Mouse (Mus musculus): Measurements from ENCODE around the gene Zfp526.

Zfp526 gene

DNA sequence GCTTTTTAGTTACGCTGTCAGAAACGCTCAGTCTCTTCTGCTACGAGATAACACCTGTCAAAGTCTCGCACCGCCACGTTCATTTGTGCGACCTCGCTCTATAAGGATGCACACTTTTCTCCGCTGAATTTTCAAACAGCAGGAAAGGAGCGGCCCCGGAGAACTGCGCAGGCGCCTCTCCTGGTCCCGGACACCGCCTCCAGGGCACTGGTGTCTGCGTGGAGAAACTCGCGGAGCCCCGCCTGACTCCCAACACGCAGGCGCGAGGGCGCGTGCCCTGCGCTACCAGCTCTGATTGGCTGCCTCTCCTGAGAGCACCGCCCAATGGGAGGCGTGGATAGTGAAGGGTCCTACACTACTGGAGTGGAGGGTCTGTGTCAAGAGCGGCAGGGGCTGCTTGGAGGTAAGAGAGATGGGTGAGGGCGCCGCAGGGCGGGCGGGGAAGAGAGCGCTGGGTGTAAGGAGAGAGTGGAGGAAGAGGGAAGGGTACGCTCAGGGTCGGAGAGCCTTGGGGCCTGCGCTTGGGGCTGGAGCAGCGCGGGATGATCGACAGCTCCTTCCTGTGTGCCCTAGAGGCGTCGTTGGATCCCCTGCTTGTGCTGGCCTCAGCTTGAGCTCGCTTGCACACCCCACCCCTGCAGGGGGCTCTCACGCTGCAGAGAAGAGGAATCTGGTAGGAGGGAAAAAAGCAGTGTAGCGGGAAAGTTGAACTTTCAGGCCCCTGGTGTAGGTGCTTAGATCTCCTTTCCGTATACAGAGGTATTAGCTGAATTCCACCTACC, at the start of gene Zfp526:
Gene Zfp526 (plus strand): TSS at position 324 of the 782 bp plus-strand sequence.
- DNase-seq: peak; percentile 97

DNA sequence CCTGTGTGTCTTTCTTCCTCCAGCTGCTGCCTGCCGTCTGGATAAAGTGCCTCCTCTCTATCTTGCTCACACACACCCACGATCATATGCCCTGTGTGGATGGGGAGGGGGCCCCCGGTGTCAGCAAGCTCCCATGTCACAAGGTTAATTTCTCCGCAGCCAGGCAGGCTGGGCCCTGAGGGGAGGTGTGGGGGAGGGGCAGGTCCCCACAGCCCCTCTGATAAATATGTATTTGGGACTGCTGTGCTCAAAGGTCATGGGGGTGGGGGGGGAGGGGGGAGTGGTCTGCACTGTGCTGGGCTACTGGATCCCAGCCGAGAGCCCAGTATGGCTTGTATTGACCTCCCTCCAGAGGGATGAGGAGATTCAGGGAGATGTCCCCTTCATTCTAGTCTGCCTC, 48.6 kb upstream of the Zfp526 start:
- no peak for DNase-seq

DNA sequence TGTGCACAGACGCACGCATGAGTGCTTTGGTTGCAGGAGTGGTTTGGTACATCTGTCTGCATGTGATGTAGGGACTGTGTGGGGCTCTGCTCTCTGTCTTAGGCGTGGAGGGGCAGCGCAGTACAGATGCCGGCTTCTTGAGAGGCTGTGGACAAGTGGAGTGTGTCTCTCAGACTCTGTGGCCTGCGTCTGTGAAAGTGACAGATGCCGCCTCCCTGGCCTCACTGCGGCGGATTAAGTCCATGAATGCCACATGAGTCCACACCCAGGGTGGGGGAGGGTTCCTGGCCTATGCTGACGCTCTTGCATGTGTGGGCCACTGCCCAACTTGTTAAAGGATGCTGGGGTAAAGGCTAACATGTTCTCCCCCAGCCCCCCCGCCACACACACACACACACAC, 46.9 kb upstream of the Zfp526 start:
- DNase-seq: no peak

DNA sequence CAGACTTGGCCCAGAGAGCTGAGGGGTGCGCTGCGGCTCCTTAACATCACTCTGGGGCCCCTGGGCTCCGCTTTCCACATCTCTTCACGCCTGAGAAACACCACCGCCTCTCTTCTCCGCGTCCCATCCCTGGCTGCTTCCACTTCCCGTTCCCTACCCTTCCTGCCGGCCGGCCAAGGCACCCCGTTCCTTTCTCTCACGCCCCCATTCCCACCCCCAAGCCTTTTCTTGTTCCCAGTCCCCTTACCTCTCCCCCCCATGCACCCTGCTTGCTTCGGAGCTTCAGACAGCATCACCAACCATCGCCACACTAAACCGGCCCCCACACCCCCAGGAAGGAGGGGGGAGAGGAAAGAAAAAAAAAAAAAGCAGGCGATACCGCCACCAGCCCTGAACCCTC, 42.9 kb upstream of the Zfp526 start:
- peak; percentile 53 for DNase-seq

DNA sequence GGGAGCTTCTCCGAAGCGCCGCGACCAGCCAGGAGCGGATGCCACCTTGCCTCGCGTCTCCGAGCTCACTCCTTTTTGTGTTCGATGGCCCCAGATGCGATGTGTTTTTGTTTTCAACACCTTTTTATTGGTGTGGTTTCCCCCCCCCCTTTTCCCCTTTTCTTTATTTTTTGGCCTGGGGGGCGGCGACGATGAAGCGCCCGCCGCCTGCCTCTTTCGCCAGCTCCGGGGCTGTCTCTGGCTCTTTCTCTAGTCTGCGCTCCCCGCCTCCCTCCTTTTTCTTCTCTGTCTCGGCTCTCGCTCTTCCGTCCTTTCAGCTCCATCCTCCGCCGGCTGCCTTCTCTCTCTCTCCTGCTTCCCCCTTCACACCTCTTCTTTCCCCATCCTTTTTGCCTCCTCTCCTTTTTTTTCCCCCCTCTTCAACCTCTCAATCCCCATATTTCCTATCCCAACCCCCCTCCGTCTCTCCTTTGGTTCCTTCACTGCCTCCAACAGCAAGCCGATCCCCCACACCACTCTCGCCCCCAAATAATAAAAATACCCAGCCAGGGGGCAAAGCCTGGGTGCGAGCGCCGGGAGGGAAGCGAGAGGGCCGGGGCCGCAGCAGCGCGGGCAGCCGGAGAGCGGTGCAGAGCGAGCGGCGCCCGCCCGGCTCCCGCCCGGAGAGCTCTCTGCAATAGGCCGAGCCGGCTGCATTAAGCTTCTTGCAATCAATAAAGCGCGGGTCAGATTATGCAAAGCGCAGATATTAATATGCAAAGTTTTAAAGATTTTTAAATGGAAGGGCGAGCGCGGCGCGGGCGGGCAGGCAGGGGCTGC, 42.2 kb upstream of the Zfp526 start:
- peak; percentile 59 for DNase-seq

DNA sequence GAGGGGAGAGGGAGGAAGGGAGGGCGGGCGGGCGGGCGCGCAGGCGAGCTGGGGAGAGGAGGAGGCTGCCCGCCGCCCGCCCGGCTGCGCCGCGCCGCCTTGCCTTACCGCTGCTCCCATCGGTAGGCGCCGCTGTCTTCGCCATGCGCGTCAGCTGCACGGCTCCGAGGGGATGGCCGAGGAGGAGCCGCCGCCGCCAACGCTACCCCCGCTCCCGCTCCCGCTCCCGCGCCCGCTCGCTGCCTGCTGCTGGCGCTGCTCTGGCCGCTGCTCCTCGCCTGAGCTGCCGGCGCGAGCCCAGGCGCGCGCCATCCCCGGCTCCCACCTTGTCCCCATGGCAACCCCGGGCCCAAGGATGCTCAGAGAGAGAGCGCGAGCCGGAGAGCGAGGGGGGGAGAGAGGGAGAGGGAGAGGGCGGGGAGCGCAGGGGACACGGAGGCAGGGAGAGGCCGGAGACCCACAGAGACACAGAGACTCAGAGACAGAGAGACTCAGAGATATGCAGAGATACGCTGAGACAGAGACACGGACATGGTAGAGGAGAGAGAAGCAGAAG, 41.5 kb upstream of the Zfp526 start, which contains the start of gene Pou2f2:
Gene Pou2f2 (minus strand): TSS at position 121 of the 556 bp plus-strand sequence.
- DNase-seq: peak; percentile 82

DNA sequence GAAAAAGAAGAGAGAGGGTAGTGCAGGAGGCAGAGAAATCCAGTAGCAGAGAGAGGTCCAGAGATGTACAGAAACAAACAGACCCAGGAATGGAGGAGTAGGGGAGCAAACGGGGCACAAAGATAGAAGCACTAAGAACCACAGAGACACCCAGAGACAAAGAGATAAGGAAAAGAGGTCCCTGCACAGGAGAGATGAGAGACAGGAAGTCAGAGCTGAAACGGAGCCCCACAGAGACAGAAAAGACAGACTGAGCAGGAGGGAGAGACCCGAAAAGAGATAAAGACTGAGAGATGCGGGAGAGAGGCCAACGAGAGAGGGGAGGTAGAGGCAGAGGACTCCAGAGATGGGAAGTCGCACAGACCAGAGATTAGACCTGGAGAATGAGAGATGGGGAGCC, 40.7 kb upstream of the Zfp526 start:
- DNase-seq: peak; percentile 37

DNA sequence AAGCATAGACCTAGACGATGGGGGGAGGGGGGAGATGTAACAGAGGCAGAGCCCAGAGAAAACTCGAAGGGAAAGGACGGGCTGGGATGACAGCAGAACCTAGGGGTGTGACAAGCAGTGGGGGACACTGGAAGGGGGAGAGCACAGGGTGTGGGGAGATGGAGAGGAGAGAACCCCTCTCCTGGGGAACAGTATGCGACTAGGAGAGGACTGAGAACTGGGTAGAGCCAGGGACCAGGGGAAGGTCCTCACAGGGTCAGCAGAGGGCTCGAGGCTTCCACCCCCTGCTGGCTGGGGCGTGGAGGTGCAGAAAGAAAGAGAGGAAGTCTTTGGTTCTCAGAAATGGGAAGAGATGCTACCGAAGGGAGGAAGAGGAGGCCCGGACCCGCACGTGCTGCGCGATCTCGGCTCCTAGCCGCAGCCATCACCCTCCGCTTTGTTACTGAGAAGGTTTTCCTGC, 39.9 kb upstream of the Zfp526 start:
- peak; percentile 61 for DNase-seq

DNA sequence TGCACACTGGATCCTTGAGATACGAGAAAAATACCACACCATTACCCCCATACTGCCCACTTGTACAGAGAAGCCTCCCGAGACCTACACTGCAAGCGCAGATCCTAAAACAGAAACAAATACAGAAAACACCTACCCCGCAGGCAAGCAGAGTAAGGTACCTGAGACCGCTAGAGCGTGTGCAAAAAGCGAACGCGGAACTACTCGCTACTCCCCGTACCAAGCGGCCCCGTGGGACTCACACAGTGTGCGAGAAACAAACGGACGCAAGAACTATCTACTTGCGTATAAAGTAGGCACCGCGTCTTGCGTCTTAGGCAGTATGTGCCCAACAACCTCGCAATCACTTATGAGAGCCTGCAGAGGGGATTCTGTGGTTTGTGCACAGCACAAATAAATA, 39.4 kb upstream of the Zfp526 start:
- no peak for DNase-seq

DNA sequence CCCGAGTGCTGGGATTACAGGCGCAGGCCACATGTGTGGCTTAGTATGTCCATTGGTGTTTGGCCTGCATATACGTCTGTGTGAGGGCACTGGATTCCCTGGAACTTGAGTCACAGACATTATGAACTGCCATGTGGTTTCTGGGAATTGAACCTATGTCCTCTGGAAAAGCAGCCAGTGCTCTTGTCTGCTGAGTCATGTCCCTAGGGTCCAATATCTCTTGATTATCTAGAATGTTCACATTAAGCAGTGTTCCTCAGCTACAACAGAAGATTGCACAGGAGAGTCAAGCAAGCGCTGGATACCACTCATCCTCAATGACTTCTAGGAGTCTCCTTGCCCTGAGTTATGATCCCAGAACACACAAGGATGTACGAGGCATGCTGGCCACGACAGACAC, 37.1 kb upstream of the Zfp526 start:
- no peak for DNase-seq

DNA sequence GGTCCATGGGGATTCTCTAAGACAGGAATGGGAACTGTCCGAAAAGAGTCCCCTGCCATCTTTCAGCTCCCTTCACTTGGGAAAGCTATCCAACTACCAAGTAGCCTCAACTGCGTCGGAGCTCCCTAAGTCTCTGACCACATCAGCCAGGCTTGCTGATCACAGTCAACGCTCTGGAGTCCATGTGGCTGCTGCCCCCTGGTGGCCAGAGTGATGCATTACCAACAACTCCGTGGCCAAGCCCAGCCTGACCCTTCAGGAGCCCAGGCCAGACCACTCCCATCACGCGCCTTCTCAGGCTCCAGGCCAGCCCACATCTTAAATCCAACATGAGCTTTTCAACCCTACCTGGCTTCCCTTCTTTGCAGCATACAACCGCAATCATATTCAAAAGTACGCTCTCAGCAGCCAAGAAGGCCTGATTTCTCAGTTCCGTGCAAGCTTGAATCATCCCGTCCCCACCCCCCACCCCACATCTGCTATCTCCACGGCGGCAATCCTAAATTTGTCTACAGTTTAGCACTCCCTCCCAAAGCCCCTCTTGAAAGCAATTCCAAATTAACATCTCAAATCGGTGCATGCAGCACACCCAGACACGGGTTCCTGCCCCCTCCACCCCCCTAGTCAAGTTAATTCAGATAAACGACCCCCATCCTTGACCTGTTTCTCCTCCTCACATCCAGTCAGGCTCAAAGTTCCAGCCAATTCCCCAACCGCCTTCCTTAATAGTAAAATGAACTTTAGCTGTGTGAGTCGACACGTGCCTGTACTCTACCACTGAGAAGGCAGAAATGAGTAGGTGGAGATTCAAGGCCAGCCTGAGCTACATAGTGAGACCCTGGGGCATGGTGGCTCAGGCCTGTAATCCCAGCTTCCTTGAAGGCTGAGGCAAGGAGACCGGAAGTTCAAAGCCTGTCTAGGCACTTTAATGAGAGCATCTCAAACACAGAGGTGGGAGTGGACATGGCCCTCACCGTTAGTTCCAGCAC, 33.3 kb upstream of the Zfp526 start:
- DNase-seq: peak; percentile 91

DNA sequence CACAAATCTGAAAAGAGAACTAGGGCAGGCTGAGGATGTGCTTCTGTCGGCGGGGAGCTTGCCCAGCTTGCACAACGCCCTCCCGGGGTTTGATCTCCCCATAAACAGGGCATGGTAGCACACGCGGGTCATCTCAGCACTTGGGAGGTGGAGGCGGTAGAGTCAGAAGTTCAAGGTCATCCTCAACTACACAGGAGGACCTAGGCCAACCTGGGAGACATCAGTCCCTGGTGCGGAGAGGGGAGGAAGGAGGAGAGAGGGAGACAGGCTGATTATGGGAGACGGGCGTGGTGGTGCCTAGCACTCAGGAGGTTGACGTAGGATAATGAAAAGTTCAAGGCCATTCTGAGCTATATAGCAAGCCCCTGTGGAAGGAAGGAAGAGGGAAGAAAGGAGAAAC, 30.4 kb upstream of the Zfp526 start:
- no peak for DNase-seq

DNA sequence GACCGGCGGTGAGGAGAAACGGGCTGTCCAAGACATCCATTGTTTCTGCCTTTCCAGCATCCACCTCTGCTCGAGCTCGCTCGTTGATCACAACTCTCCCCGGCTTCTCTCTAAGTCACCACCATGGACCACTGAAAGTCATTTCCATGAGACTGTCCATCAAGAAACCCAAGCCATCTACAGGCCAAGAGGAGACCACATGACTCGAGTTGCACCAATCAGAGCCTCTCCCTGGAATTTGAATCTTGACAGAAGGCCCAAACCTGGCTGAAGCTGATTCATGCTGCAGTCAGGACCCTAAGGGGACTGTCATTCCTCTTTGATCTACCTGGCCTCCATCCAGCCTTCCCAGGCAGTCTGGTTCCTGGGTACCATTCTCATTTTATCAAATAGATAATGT, 29.1 kb upstream of the Zfp526 start:
- no peak for DNase-seq

DNA sequence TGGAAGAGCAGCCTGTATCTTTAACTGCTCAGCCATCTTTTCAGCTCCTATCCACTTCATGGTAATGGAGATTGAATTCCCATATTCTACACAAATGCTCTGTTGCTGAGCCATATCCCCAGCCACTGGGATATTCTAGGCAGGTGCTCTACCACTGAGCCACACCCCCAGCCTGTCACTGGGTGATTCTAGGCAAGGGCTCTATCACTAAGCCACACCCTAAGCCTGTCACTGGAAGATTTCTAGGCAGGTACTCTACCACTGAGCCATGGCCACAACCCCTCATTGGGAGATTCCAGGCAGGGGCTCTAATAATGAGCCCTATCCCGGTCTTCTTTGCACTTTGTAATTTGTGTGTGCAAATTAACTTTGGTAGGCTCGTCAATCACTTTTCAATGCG, 26.1 kb upstream of the Zfp526 start:
- no peak for DNase-seq

DNA sequence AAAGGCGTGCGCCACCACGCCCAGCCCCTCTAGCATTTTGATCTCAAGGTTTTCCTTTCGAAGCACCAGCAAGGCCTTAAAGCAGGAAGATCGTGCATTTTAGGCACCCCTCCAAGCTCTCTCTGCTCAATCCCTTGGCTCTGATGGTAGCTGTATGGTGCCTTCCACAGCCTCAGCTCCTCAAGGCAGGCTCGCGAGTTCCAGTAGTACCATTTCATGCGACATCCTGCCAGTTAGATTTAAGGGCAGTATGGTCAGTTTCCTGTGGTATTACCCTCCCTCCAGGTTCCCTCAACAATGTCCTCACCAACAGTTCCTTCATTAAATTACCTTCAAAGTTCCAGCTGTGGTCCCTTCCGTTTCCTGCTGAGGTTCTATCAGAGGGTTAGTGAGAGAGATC, 25.1 kb upstream of the Zfp526 start:
- DNase-seq: no peak

DNA sequence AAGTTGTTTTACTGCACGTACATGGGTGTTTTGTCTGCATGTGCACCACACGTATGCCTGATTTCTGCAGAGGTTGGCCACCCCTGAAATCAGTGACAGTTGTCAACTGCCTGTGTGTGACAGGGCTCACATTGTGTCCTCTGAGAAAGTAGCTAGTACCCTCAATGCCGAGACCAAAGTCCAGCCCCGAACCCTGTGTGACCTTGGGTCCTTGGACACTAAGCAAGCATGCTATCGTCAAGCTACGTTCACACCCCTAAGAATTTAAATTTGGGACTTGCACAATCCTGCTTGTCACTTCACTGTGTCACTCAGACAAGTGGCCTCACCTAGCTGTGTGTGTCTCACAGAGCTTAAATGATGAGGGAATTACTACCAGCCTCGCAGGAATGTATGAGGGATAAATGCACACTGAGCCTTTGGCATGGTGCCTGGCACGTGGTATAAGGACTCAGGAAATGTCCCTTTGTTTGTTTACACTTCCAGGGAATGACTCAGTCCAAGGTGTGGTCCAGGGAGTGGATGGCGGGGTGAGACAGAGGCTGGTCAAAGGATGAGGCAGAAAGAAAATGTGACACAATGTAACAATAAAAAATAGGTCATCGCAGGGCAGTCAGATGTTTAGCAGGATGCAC, 23.7 kb upstream of the Zfp526 start:
- DNase-seq: no peak

DNA sequence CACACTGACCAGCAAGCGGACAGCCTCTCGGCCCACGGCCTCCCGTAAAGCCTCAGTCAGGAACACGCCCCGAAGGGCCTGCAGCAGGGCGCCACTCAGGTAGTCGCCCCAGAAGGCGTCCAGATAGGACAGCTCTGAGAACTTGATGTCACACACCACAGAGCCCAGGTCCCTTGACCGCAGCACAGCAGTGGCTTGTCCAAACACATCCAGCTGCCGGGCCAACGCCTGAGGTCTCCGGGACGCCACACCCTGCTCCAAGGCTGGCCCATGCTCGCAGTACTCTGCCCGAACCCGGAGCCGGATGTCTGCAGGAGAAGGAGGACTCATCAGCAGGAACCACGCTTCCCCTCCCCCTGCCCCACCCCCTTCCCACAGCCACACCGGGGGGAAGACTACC, 17.6 kb upstream of the Zfp526 start:
- no peak for DNase-seq

DNA sequence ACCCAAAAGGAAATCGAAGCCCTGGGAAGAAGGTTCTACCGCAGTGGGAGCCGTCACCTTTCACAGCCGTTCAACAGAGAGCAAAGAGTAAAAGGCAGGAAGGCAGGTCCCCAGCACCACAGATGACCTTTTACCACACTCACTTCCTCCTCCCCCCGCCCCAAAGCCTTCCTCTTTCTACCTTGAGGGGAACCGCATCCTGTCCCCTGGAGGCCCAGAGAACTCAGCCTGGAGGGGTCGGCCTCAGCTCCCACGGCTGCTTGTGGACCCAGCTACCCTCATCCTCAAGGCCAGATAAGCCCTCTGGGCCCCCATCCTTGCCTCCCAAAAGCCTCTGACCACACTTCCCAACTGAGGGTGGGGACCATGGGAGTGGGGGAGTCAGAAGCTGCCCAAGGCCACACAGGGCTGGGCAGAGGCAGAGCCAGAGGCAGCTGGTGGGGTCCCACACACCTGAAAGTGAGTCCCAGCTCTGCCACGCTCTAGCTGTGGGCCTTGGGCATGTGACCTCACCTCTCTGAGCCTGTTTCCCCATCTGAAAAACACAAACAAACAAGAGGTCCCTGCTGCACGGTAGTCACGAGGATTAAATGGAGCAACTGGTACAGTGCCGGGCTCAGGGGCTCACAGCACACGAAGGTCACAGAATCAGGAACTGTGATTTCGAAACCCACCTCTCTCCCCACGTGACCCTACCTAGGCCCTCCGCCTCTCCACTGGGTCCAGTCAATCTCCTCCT, 15.7 kb upstream of the Zfp526 start:
- no peak for DNase-seq

DNA sequence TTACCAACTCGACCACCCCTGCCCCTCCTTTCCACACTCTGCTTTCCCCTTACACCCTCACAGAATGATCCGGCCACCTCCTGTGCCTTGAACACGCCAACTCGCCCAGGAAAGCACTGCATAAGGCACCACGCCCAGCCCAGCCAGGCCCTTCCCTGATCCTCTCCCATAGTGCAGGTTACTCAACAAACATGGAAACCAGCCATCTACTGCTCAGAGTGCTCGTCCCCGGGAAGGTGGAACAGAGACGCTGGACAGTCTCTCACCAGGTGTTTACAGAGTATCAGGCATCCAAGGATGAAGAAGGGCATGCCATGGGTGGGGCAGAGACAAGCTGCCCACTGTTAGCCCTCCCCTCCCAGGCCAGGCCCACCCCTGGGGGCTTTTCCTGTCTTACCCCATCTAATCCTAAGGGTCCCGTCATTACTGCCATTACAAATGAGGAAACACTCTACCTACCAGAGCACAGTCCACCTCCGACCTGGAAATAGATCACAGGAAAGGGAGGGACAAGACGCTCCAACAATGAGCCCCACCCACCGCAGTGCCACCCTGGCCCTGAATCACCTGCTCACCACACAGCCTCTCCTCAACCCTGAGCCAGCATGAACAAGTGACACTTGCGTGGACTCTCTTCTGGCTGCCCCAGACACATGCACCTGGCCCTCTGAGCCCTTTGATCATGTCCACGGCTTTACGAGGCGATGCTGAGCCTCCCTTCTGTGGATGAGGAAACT, 15.0 kb upstream of the Zfp526 start:
- peak; percentile 67 for DNase-seq

DNA sequence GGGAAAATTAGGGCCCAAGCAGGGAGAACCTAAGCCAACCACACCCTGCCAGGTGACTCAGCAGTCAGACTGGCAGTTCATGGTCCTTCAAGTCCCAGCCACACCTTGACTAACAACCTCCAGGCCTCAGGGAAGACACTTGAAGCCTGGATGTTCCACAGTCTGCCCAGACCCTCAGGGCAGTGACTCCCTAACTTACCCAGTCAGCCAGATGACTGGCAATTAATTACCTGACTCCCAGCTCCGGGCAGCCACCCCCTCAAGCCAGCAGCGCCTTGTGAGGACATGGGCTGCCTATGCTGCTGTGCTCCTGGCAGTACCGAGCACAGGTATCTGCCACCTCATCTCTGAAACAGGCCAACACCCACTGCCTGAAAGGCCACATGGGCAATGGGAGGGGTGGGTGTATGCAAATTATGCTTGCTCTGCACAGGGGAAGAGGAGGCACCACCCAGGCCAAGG, 12.0 kb upstream of the Zfp526 start:
- no peak for DNase-seq

Data from cerebellum, adult 9-10 months (tissue).